Mouse (Mus musculus) lung, embryonic 15.5 days (tissue): ENCODE measurements at regions not wholly inside any gene's neighbourhood (a gene's known extent, or its start where the extent isn't known, plus 50 kb on each side); places are given as distances from the start of the nearest gene placed in this dataset.

Experiments used
- ATAC-seq: fragments of 200-750 bp; cut with Nextera tagmentation; 2 replicates; pipeline ENCODE4 v1.8.0; 2017; ENCODE audit warnings: moderate number of reproducible peaks, borderline replicate concordance; ENCODE audit not compliant: low FRiP score, low TSS enrichment; ENCODE audit errors: extremely low read depth
- H3K27ac ChIP-seq: fragments of 300-500 bp; sonication (generic); 2 replicates; pipeline ENCODE4 v1.5.1; 2015; ENCODE audit warnings: moderate library complexity, mild to moderate bottlenecking, inconsistent platforms
- H3K27me3 ChIP-seq: fragments of 300-500 bp; sonication (generic); 2 replicates; pipeline ENCODE4 v1.6.1; 2015; ENCODE audit warnings: inconsistent platforms
- H3K36me3 ChIP-seq: fragments of 300-500 bp; sonication (generic); 2 replicates; pipeline ENCODE4 v1.6.1; 2015; ENCODE audit warnings: inconsistent platforms
- H3K4me1 ChIP-seq: fragments of 300-500 bp; sonication (generic); 2 replicates; pipeline ENCODE4 v1.6.1; 2015; ENCODE audit warnings: inconsistent platforms
- H3K4me2 ChIP-seq: fragments of 300-500 bp; sonication (generic); 2 replicates; pipeline ENCODE4 v1.6.1; 2015; ENCODE audit warnings: inconsistent platforms, mild to moderate bottlenecking, moderate library complexity
- H3K4me3 ChIP-seq: fragments of 300-500 bp; sonication (generic); 2 replicates; pipeline ENCODE4 v1.5.1; 2015; ENCODE audit warnings: mild to moderate bottlenecking, inconsistent platforms
- H3K9ac ChIP-seq: fragments of 300-500 bp; sonication (generic); 2 replicates; pipeline ENCODE4 v1.6.1; 2015; ENCODE audit warnings: inconsistent platforms
- H3K9me3 ChIP-seq: fragments of 300-500 bp; sonication (generic); 2 replicates; pipeline ENCODE4 v1.6.1; 2016; ENCODE audit warnings: inconsistent platforms
- WGBS: fragments of 180-500 bp; shearing (Covaris S2); methylation state at CpG from one replicate; pipeline ENCODE4 v1.1.7; 2015; 5-methylcytosine and 5-hydroxymethylcytosine counted together

DNA sequence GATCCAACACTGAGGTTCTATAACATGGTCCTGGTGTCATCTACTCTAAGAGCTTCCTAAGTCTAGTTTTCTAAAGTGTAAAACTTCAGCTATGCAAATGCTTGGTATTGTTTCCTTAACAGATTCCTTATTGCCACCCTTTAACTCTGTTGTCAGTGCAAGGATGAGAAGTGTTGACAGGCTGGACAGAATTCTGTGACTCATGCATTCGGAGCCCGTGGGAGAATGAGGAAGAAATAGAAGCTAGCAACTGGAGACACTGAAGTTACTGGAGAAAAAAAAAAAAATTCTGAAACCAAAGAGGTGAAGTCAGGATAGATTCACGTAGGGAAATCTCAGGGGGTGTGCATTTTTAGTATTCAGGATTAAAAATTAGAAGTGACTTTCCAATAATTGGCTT lies 128.6 kb upstream of the Pum3 start:
- WGBS = 67% methylated on average over 3 of the region's 3 CpGs

DNA sequence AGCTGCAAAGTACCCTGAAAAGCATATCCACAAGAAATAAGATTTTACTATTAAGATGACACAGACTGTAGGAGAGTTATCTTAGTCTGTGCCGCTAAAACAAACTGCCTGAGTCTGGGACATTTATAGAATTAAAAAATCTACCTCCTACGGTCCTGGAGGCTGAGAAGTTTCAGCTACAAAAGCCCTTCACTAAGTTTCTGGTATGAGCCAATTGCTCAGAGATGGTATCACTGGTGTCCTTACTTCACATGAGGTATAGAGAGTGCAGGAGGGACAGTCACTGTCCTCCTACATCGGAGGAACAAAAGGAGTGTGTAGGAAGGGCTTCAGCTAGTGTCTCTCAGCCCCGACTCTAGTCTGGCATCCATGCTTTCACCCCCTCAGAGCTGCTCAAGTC lies 127.1 kb upstream of the Pum3 start:
- H3K4me2 ChIP-seq = no peak overlapping the region
- no peak for ATAC-seq
- H3K4me3 ChIP-seq = no peak overlapping the region
- H3K9ac ChIP-seq = no peak overlapping the region
- H3K9me3 ChIP-seq = no peaks in the 10 kb centered on the region
- no peaks in the 10 kb centered on the region for H3K27me3 ChIP-seq
- 89% methylated on average over 4 of the region's 4 CpGs for WGBS
- H3K36me3 ChIP-seq = no peaks in the 10 kb centered on the region
- H3K4me1 ChIP-seq = no peaks in the 10 kb centered on the region
- no peak overlapping the region for H3K27ac ChIP-seq

More for the DNA sequence above, 128.6 kb upstream of the Pum3 start:
- H3K36me3 ChIP-seq = no peaks in the 10 kb centered on the region
- H3K27me3 ChIP-seq = no peaks in the 10 kb centered on the region
- no peak for ATAC-seq
- H3K4me2 ChIP-seq = no peak overlapping the region
- H3K9me3 ChIP-seq = no peaks in the 10 kb centered on the region
- H3K9ac ChIP-seq = no peak overlapping the region
- no peak overlapping the region for H3K27ac ChIP-seq
- no peak overlapping the region for H3K4me3 ChIP-seq
- H3K4me1 ChIP-seq = no peaks in the 10 kb centered on the region

GRCm38 (mm10) chr19:27554841-27555240 lies 125.2 kb upstream of the Pum3 start:
- Histone ChIP-seq H3K9ac (no peak overlapping the region), H3K27ac (no peak overlapping the region), H3K4me2 (no peak overlapping the region), H3K9me3 (no peaks in the 10 kb centered on the region), H3K36me3 (no peaks in the 10 kb centered on the region), H3K27me3 (no peaks in the 10 kb centered on the region), H3K4me3 (no peak overlapping the region), H3K4me1 (no peaks in the 10 kb centered on the region)
- 92% methylated on average over 4 of the region's 4 CpGs for WGBS
- no peak for ATAC-seq

DNA sequence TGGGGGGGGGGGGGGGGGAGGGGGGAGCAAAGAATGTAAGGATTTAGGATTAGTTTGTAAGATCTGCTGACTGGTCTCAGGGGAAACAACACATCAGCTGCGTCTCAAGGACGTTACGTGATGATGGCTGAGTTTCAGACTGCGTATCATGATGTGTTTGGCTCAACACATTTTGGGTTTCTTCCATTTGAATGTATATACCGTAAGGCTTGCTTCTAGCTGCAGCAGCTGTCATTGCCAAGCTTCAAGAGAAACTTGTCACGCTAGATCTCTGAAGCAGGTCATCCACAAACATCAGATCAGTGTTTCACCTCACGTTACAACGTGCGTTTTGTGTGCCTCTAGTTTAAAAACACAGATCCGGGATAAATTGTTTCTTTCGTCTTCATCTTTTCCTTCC lies 123.6 kb upstream of the Pum3 start:
- H3K4me1 ChIP-seq = no peaks in the 10 kb centered on the region
- ATAC-seq = no peak
- H3K27me3 ChIP-seq = no peaks in the 10 kb centered on the region
- no peaks in the 10 kb centered on the region for H3K36me3 ChIP-seq
- H3K27ac ChIP-seq = no peak overlapping the region
- H3K4me2 ChIP-seq = no peak overlapping the region
- no peak overlapping the region for H3K4me3 ChIP-seq
- WGBS = 58% methylated on average over 11 of the region's 11 CpGs
- H3K9ac ChIP-seq = no peak overlapping the region
- H3K9me3 ChIP-seq = no peaks in the 10 kb centered on the region

- Histone ChIP-seq H3K27me3 (no peaks in the 10 kb centered on the region), H3K27ac (no peak overlapping the region), H3K9ac (no peak overlapping the region), H3K36me3 (no peaks in the 10 kb centered on the region), H3K4me2 (no peak overlapping the region), H3K9me3 (no peaks in the 10 kb centered on the region), H3K4me1 (no peaks in the 10 kb centered on the region), H3K4me3 (no peak overlapping the region)
- ATAC-seq = no peak
- WGBS = 77% methylated on average over 3 of the region's 3 CpGs
These were observed 108.1 kb upstream of the Pum3 start for GRCm38 (mm10) chr19:27537746-27538145.

- no peaks in the 10 kb centered on the region for H3K27me3 ChIP-seq
- no peak overlapping the region for H3K4me2 ChIP-seq
- H3K27ac ChIP-seq = no peak overlapping the region
- H3K9ac ChIP-seq = no peak overlapping the region
- H3K36me3 ChIP-seq = no peaks in the 10 kb centered on the region
- ATAC-seq = no peak
- 66% methylated on average over 9 of the region's 9 CpGs for WGBS
- H3K9me3 ChIP-seq = no peaks in the 10 kb centered on the region
- H3K4me1 ChIP-seq = no peaks in the 10 kb centered on the region
- H3K4me3 ChIP-seq = no peak overlapping the region
These were observed 107.4 kb upstream of the Pum3 start for GRCm38 (mm10) chr19:27537066-27537465.

DNA sequence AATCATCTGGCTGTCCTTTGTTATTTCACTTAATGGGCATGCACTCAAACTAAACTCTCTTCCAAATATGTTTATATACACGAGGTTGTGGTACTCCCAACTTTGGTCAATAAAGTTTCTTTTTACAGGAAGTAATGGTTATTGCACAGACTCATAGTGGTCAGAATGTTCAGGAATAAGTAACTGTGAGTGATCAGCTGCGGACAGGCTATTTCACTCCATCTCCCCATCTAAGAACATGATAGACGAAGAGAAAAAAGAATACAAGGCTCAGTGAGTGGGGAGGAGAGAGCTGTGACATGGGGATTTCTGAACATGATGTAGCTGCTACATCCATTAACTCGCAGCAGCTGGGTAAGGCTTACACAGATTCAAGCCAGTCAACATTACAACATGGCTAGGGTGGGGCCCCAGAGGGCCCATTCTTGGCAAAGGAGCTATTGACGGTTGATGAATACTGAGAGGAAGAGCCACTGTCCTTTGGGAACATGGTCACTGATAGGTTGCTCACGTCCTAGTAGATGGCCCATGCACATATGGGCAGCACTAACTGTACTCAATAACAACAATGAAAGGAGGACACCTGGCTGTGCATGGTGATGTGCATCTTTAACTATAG lies 98.4 kb upstream of the Pum3 start:
- Histone ChIP-seq H3K4me2 (no peak overlapping the region), H3K27me3 (no peaks in the 10 kb centered on the region), H3K36me3 (no peaks in the 10 kb centered on the region), H3K4me1 (no peaks in the 10 kb centered on the region), H3K27ac (no peak overlapping the region), H3K4me3 (no peak overlapping the region), H3K9ac (no peak overlapping the region), H3K9me3 (no peaks in the 10 kb centered on the region)
- WGBS = 75% methylated on average over 6 of the region's 6 CpGs
- ATAC-seq = no peak

DNA sequence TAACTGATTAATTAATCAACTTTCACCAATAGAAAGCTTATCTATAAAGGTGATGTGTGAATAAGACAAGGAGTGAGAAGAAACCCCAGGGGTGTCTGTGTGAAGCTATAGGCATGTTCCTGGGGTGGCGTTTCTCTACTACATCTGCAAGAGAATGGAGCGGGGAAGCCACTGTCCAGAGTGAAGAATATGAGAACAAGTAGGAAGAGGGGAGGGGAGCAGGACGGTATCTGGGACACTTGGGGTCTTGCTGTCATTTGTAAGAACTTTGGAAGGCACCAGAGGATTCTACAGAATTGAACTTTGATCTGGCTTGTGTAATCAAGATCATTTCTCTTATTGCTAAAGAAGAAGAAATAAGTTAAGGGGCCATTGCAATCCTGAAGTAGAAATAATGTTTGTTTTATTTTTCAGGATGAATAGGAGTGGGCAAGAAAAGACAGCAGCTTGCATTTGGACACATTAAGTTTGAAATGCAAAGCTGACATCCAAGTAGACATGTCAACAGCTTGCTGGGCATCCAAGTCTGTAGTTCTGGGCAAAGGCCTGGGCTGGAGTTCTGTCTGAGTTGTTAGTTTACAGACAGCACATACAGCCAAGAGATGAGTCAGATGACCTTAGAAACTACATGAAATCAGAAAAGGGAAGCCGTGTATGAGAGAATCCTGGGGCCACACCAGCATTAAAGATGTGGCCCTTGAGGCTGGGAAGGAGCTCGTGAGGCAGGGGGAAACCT lies 89.9 kb upstream of the Pum3 start:
- WGBS = 62% methylated on average over 5 of the region's 5 CpGs
- H3K4me2 ChIP-seq = no peak overlapping the region
- H3K36me3 ChIP-seq = no peaks in the 10 kb centered on the region
- ATAC-seq = no peak
- no peak overlapping the region for H3K27ac ChIP-seq
- H3K9me3 ChIP-seq = no peaks in the 10 kb centered on the region
- no peak overlapping the region for H3K4me3 ChIP-seq
- H3K27me3 ChIP-seq = no peaks in the 10 kb centered on the region
- H3K4me1 ChIP-seq = no peaks in the 10 kb centered on the region
- H3K9ac ChIP-seq = no peak overlapping the region

GRCm38 (mm10) chr19:27514267-27514666 lies 84.6 kb upstream of the Pum3 start:
- 70% methylated on average over 3 of the region's 3 CpGs for WGBS
- Histone ChIP-seq H3K4me2 (no peak overlapping the region), H3K36me3 (no peaks in the 10 kb centered on the region), H3K27ac (no peak overlapping the region), H3K9ac (no peak overlapping the region), H3K27me3 (no peaks in the 10 kb centered on the region), H3K4me1 (no peaks in the 10 kb centered on the region), H3K4me3 (no peak overlapping the region), H3K9me3 (no peaks in the 10 kb centered on the region)
- ATAC-seq = peak; percentile 65

DNA sequence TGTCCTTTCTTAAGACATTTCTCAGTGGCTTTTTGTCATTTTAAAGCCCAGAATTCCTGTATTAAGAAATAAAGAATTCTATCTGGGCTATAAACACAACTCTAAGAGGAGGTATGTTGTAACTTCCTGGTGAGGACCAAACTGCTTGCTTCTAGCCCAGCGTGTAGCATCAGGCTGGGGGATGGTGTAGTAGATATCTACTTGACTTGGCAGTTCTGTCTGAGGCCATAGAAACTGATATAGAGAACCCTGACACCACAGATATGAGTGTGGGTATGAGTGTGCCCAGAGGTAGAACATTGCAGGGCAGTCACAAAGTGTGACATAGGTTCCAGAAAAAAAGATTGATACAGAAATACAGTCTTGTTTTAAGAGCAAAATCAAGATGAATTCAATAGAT lies 83.9 kb upstream of the Pum3 start:
- 60% methylated on average over 1 of the region's 1 CpGs for WGBS
- Histone ChIP-seq H3K4me1 (no peaks in the 10 kb centered on the region), H3K36me3 (no peaks in the 10 kb centered on the region), H3K4me2 (no peak overlapping the region), H3K27me3 (no peaks in the 10 kb centered on the region), H3K4me3 (no peak overlapping the region), H3K27ac (no peak overlapping the region), H3K9me3 (no peaks in the 10 kb centered on the region), H3K9ac (no peak overlapping the region)
- no peak for ATAC-seq

GRCm38 (mm10) chr19:27511340-27511739 lies 81.7 kb upstream of the Pum3 start:
- Histone ChIP-seq H3K4me3 (no peak overlapping the region), H3K4me2 (no peak overlapping the region), H3K36me3 (no peaks in the 10 kb centered on the region), H3K4me1 (no peaks in the 10 kb centered on the region), H3K9ac (no peak overlapping the region), H3K27ac (no peak overlapping the region), H3K27me3 (no peaks in the 10 kb centered on the region), H3K9me3 (no peaks in the 10 kb centered on the region)
- no peak for ATAC-seq
- 9% methylated on average over 6 of the region's 6 CpGs for WGBS

- Histone ChIP-seq H3K27me3 (no peaks in the 10 kb centered on the region), H3K4me3 (no peak overlapping the region), H3K4me2 (no peak overlapping the region), H3K9me3 (no peaks in the 10 kb centered on the region), H3K36me3 (no peaks in the 10 kb centered on the region), H3K4me1 (no peaks in the 10 kb centered on the region), H3K27ac (no peak overlapping the region), H3K9ac (no peak overlapping the region)
- ATAC-seq = no peak
- WGBS = 63% methylated on average over 6 of the region's 6 CpGs
These were observed 80.5 kb upstream of the Pum3 start for GRCm38 (mm10) chr19:27509956-27510639.
